Mouse (Mus musculus) intestine, embryonic 14.5 days (tissue): ENCODE results near the gene Rab31. TPM values are rescaled to one million over a fixed set of nuclear protein-coding genes. Genes with fewer than 3 reads are reported as not detected.

Source experiments
- ATAC-seq: fragments of 200-750 bp; cut with Nextera tagmentation; replicated peaks from 2 replicates; pipeline ENCODE4 v1.8.0; 2017; ENCODE audit warnings: low read depth, moderate number of reproducible peaks, moderate TSS enrichment, moderate library complexity; ENCODE audit not compliant: low FRiP score, low TSS enrichment
- DNase-seq: peaks from one replicate; pipeline ENCODE4 v3.0.0-alpha.2; 2018; ENCODE audit warnings: low spot score
- H3K27ac ChIP-seq: fragments of 300-500 bp; sonication (generic); 2 replicates; pipeline ENCODE4 v1.5.1; 2014; ENCODE audit warnings: low read depth, mild to moderate bottlenecking, control low read depth
- H3K27me3 ChIP-seq: fragments of 300-500 bp; sonication (generic); replicated peaks from 2 replicates; pipeline ENCODE4 v1.6.1; 2014; ENCODE audit warnings: low read length, control low read depth; ENCODE audit not compliant: control insufficient read depth, insufficient read depth
- H3K36me3 ChIP-seq: fragments of 300-500 bp; sonication (generic); 2 replicates; pipeline ENCODE4 v1.6.1; 2014; ENCODE audit warnings: low read length, control low read depth; ENCODE audit not compliant: control insufficient read depth, insufficient read depth
- H3K4me1 ChIP-seq: fragments of 300-500 bp; sonication (generic); replicated peaks from 2 replicates; pipeline ENCODE4 v1.6.1; 2014; ENCODE audit warnings: low read length, control low read depth, mixed read lengths; ENCODE audit not compliant: control insufficient read depth, insufficient read depth
- H3K4me2 ChIP-seq: fragments of 300-500 bp; sonication (generic); 2 replicates; pipeline ENCODE4 v1.6.1; 2014; ENCODE audit warnings: low read length
- H3K4me3 ChIP-seq: fragments of 300-500 bp; sonication (generic); 2 replicates; pipeline ENCODE4 v1.5.1; 2014; ENCODE audit warnings: low read depth, low read length, control low read depth, mixed read lengths
- H3K9ac ChIP-seq: fragments of 300-500 bp; sonication (generic); 2 replicates; pipeline ENCODE4 v1.6.1; 2014; ENCODE audit warnings: mild to moderate bottlenecking, low read length
- H3K9me3 ChIP-seq: fragments of 300-500 bp; sonication (generic); 2 replicates; pipeline ENCODE4 v1.6.1; 2016; ENCODE audit warnings: low read length, control low read depth; ENCODE audit not compliant: control insufficient read depth
- WGBS: fragments of 180-500 bp; shearing (Covaris S2); extraction: QIAGEN DNeasy Blood & Tissue Kit; methylation state at CpG from one replicate; pipeline ENCODE4 v1.1.7; 2014; 5-methylcytosine and 5-hydroxymethylcytosine counted together
- polyA plus RNA-seq: library from polyadenylated mRNA; unstranded; fragments of >200 nt; fragmentation: Nextera tagmentation; extraction: Ambion mirVana; gene quantifications from 2 replicates; pipeline ENCODE4 v1.2.1, GENCODE M21; 2014

Rab31 gene
- polyA plus RNA-seq, 1 experiment from 2014 or later, result 40.9 TPM

- Histone ChIP-seq H3K27me3 (no peaks in the 10 kb centered on the region), H3K4me3 (no peak overlapping the region), H3K27ac (no peak overlapping the region), H3K9ac (no peak overlapping the region), H3K9me3 (no peaks in the 10 kb centered on the region), H3K4me1 (peaks cover 12% of the 10 kb centered on the region; the same call in 1 of the 2 replicates), H3K36me3 (no peaks in the 10 kb centered on the region; the same call in 1 of the 2 replicates), H3K4me2 (no peak overlapping the region)
- ATAC-seq (no peak), DNase-seq (no peak)
- 93% methylated on average over 4 of the region's 4 CpGs for WGBS
Measured at GRCm38 (mm10) chr17:65787261-65787660, 14.7 kb upstream of the Rab31 start.

GRCm38 (mm10) chr17:65786225-65786624 lies 13.7 kb upstream of the Rab31 start:
- DNase-seq (no peak), ATAC-seq (no peak)
- H3K9me3 ChIP-seq, result no peaks in the 10 kb centered on the region
- no peak overlapping the region for H3K27ac ChIP-seq
- WGBS, result 80% methylated on average over 7 of the region's 7 CpGs
- H3K4me3 ChIP-seq, result no peak overlapping the region
- no peaks in the 10 kb centered on the region; the same call in 1 of the 2 replicates for H3K36me3 ChIP-seq
- H3K9ac ChIP-seq, result no peak overlapping the region
- H3K4me1 ChIP-seq, result peaks cover 20% of the 10 kb centered on the region
- H3K4me2 ChIP-seq, result no peak overlapping the region
- no peaks in the 10 kb centered on the region for H3K27me3 ChIP-seq

- DNase-seq (no peak), ATAC-seq (no peak)
- no peak overlapping the region for H3K27ac ChIP-seq
- no peaks in the 10 kb centered on the region for H3K9me3 ChIP-seq
- no peak overlapping the region for H3K4me2 ChIP-seq
- H3K4me1 ChIP-seq, result peaks cover 20% of the 10 kb centered on the region
- no peak overlapping the region for H3K9ac ChIP-seq
- H3K27me3 ChIP-seq, result no peaks in the 10 kb centered on the region
- H3K4me3 ChIP-seq, result no peak overlapping the region
- no peaks in the 10 kb centered on the region; the same call in 1 of the 2 replicates for H3K36me3 ChIP-seq
Measured at GRCm38 (mm10) chr17:65785707-65786106, 13.2 kb upstream of the Rab31 start.

GRCm38 (mm10) chr17:65784610-65785140 lies 12.1 kb upstream of the Rab31 start:
- WGBS, result 71% methylated on average over 8 of the region's 8 CpGs

GRCm38 (mm10) chr17:65783182-65784161 lies 10.9 kb upstream of the Rab31 start:
- DNase-seq (peak; percentile 75), ATAC-seq (peak; percentile 79)
- Histone ChIP-seq H3K27ac (peak overlapping the region; percentile 98), H3K36me3 (no peaks in the 10 kb centered on the region; the same call in 1 of the 2 replicates), H3K4me3 (peak overlapping the region; percentile 87), H3K27me3 (no peaks in the 10 kb centered on the region), H3K9me3 (no peaks in the 10 kb centered on the region), H3K4me1 (peaks cover 18% of the 10 kb centered on the region), H3K4me2 (peak overlapping the region; percentile 70), H3K9ac (peak overlapping the region; percentile 90)
- under 1% methylated on average over 90 of the region's 135 CpGs for WGBS

More at GRCm38 (mm10) chr17:65784610-65785140, 12.1 kb upstream of the Rab31 start:
- Histone ChIP-seq H3K27ac (no peak overlapping the region), H3K4me3 (peak overlapping the region; percentile 87), H3K4me1 (peaks cover 20% of the 10 kb centered on the region), H3K27me3 (no peaks in the 10 kb centered on the region), H3K36me3 (no peaks in the 10 kb centered on the region; the same call in 1 of the 2 replicates), H3K9me3 (no peaks in the 10 kb centered on the region), H3K9ac (peak overlapping the region; percentile 90; the same call in 1 of the 2 replicates), H3K4me2 (peak overlapping the region; percentile 70)
- DNase-seq (no peak), ATAC-seq (no peak)

- Histone ChIP-seq H3K4me1 (peaks cover 16% of the 10 kb centered on the region), H3K9ac (peak within 1 kb of the TSS; percentile 90), H3K27ac (peak within 1 kb of the TSS; percentile 98), H3K4me3 (peak within 1 kb of the TSS; percentile 87), H3K4me2 (peak within 1 kb of the TSS; percentile 70), H3K36me3 (no peaks in the 10 kb centered on the region; the same call in 1 of the 2 replicates), H3K27me3 (no peaks in the 10 kb centered on the region), H3K9me3 (no peaks in the 10 kb centered on the region)
- DNase-seq (peak; percentile 90), ATAC-seq (peak; percentile 89)
- under 1% methylated on average over 75 of the region's 81 CpGs for WGBS
Measured at GRCm38 (mm10) chr17:65782551-65783141, 10.1 kb upstream of the Rab31 start, which contains the start of gene Ppp4r1. TSS of gene Ppp4r1 (plus strand) at chr17:65782573.

GRCm38 (mm10) chr17:65780970-65781369 lies 8.4 kb upstream of the Rab31 start:
- Histone ChIP-seq H3K36me3 (no peaks in the 10 kb centered on the region; the same call in 1 of the 2 replicates), H3K4me2 (no peak overlapping the region), H3K27ac (no peak overlapping the region), H3K27me3 (no peaks in the 10 kb centered on the region), H3K4me3 (no peak overlapping the region), H3K9me3 (no peaks in the 10 kb centered on the region), H3K4me1 (peaks cover 16% of the 10 kb centered on the region), H3K9ac (no peak overlapping the region)
- ATAC-seq, result no peak
- DNase-seq, result no peak
- 95% methylated on average over 2 of the region's 2 CpGs for WGBS

GRCm38 (mm10) chr17:65777461-65777860 lies 4.9 kb upstream of the Rab31 start:
- Histone ChIP-seq H3K27ac (no peak overlapping the region), H3K4me2 (no peak overlapping the region), H3K27me3 (no peaks in the 10 kb centered on the region), H3K9me3 (no peaks in the 10 kb centered on the region), H3K4me1 (peaks cover 8% of the 10 kb centered on the region), H3K36me3 (no peaks in the 10 kb centered on the region), H3K4me3 (no peak overlapping the region), H3K9ac (no peak overlapping the region)
- ATAC-seq (no peak), DNase-seq (no peak)
- 88% methylated on average over 4 of the region's 4 CpGs for WGBS
